Mouse (Mus musculus): Measurements from ENCODE around the gene Git2. TPM values are rescaled to one million over a fixed set of nuclear protein-coding genes. Genes with fewer than 3 reads are reported as not detected.

The Git2 gene
- polyA plus RNA-seq, 1 experiment from 2014 or later: 57.2 TPM

DNA sequence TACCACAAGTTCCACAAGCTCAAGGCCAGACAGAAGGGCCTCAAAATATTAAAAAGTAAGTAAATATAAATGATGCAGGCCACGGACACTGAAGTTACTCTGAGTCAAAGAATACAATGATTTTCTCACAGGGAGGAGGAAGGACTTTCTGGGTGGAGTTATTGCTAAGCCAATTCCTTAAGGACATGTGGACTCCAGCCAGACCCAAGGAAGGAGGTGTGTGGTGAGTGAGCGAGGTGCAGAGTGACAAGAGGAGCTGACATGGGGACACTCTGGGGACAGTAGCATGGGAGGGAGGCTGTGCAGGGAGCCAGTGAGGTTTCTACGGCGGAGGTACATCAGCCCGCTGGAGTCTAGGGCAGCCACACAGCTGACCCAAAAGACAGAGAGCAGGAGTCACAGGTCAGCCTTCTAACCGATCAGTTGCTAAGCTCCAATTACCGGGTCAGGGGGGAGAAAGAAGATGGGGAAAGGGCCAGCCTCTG lies 88.5 kb downstream of the Git2 start:
- ATAC-seq (ENCODE audit: low FRiP score, low read depth): no peak
- no peaks in the 10 kb centered on the region for H3K27me3 ChIP-seq (replicated peaks)
- H3K4me2 ChIP-seq (replicated peaks): no peak overlapping the region
- no peak overlapping the region for H3K9ac ChIP-seq
- H3K4me1 ChIP-seq: peaks cover 32% of the 10 kb centered on the region
- no peaks in the 10 kb centered on the region for H3K36me3 ChIP-seq
- no peak overlapping the region for H3K27ac ChIP-seq
- H3K9me3 ChIP-seq: no peaks in the 10 kb centered on the region
- no peak overlapping the region for H3K4me3 ChIP-seq
- WGBS: 66% methylated on average over 7 of the region's 7 CpGs

DNA sequence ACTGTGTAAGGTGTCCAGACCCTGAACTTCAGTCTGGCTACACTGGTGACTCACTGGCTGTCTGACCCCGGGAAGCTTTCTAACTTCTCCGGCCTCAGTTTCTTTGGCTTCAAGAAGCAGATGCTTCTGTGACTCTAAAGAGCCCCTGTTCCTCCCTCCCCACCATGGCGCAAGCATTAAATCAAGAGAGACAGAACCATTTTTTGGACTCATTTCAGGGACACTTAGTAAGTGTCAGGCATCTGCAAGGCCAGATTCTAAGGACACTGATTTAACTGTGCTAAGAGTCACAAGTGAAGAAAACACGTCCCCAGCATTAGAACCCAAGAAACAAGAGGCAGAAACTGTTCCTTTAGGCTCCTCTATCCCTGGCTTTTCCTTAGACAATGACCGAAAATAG lies 89.3 kb downstream of the Git2 start:
- Histone ChIP-seq H3K9ac (no peak overlapping the region), H3K4me2 (replicated peaks) (no peak overlapping the region), H3K9me3 (no peaks in the 10 kb centered on the region), H3K4me1 (peaks cover 28% of the 10 kb centered on the region), H3K36me3 (no peaks in the 10 kb centered on the region), H3K4me3 (no peak overlapping the region), H3K27me3 (replicated peaks) (no peaks in the 10 kb centered on the region), H3K27ac (no peak overlapping the region)
- ATAC-seq (ENCODE audit: low FRiP score, low read depth): no peak
- 93% methylated on average over 5 of the region's 5 CpGs for WGBS

DNA sequence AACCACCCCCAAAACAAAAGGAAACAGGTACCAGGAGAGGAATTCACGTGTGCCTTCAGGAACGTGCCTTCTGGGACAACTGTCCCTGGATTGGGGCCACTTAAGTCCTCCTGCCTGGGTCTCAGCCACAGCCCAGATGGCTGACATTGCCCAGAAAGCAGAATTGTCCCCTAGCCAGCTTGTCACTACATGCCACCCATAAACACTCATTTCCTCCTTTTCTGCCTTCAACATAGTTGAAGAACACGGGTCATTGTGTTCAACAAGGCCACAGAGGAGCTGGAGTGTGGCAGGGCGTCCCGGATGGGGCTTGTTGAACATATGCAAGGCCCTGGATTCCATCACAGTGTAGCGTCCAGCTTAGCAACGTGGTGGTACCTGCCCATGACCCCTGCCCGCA lies 93.6 kb downstream of the Git2 start:
- no peak overlapping the region for H3K4me2 ChIP-seq (replicated peaks)
- peaks cover 8% of the 10 kb centered on the region for H3K36me3 ChIP-seq
- peaks cover 24% of the 10 kb centered on the region for H3K4me1 ChIP-seq
- H3K27me3 ChIP-seq (replicated peaks): no peaks in the 10 kb centered on the region
- no peak overlapping the region for H3K27ac ChIP-seq
- H3K9ac ChIP-seq: no peak overlapping the region
- H3K9me3 ChIP-seq: no peaks in the 10 kb centered on the region
- no peak for ATAC-seq (ENCODE audit: low FRiP score, low read depth)
- H3K4me3 ChIP-seq: no peak overlapping the region
- WGBS: 81% methylated on average over 8 of the region's 8 CpGs

GRCm38 (mm10) chr5:114680676-114681285 lies 94.5 kb downstream of the Git2 start:
- Histone ChIP-seq H3K4me3 (no peak overlapping the region), H3K9me3 (no peaks in the 10 kb centered on the region), H3K27ac (no peak overlapping the region), H3K36me3 (peaks cover 17% of the 10 kb centered on the region), H3K9ac (no peak overlapping the region), H3K4me2 (replicated peaks) (no peak overlapping the region), H3K4me1 (peaks cover 24% of the 10 kb centered on the region), H3K27me3 (replicated peaks) (no peaks in the 10 kb centered on the region)
- 81% methylated on average over 19 of the region's 19 CpGs for WGBS
- no peak for ATAC-seq (ENCODE audit: low FRiP score, low read depth)

- Histone ChIP-seq H3K27me3 (replicated peaks) (no peaks in the 10 kb centered on the region), H3K4me1 (peaks cover 24% of the 10 kb centered on the region), H3K4me2 (replicated peaks) (no peak overlapping the region), H3K9ac (no peak overlapping the region), H3K36me3 (peaks cover 21% of the 10 kb centered on the region), H3K27ac (no peak overlapping the region), H3K9me3 (no peaks in the 10 kb centered on the region), H3K4me3 (no peak overlapping the region)
- ATAC-seq (ENCODE audit: low FRiP score, low read depth): no peak
- 54% methylated on average over 17 of the region's 17 CpGs for WGBS
Observed at GRCm38 (mm10) chr5:114679841-114680591, 95.3 kb downstream of the Git2 start.

Small RNAs within 50 kb of the gene (microRNA-seq; reads per million reads assigned to microRNA genes)
- gene Mir7028: not detected

Other genes with a start within 250 kb of the Git2 start
- gene Fam222a, start 207.5 kb downstream of the Git2 start, polyA plus RNA-seq (2016; fragmentation: Nextera tagmentation; extraction: Ambion mirVana): 7.2 and 8.0 TPM in 2 replicates
- gene Trpv4, start 117.1 kb downstream of the Git2 start, polyA plus RNA-seq (2016; fragmentation: Nextera tagmentation; extraction: Ambion mirVana): 0.95 and 1.1 TPM in 2 replicates
- gene Gltp, start 84.5 kb downstream of the Git2 start, polyA plus RNA-seq (2016; fragmentation: Nextera tagmentation; extraction: Ambion mirVana): 58.6 and 61.0 TPM in 2 replicates
- gene Tchp, start 67.8 kb downstream of the Git2 start, polyA plus RNA-seq (2016; fragmentation: Nextera tagmentation; extraction: Ambion mirVana): 20.4 and 23.4 TPM in 2 replicates
- gene Ankrd13a, start 840 bp downstream of the Git2 start, polyA plus RNA-seq (2016; fragmentation: Nextera tagmentation; extraction: Ambion mirVana): 76.4 and 89.3 TPM in 2 replicates
- 190 and 192 TPM in 2 replicates for gene 1500011B03Rik, start 48.0 kb upstream of the Git2 start, polyA plus RNA-seq (2016; fragmentation: Nextera tagmentation; extraction: Ambion mirVana)
- not detected in 2 replicates for gene 4930519G04Rik, start 78.1 kb upstream of the Git2 start, polyA plus RNA-seq (2016; fragmentation: Nextera tagmentation; extraction: Ambion mirVana)
- 0.45 and 0.71 TPM in 2 replicates for gene Gm9936, start 83.2 kb upstream of the Git2 start, polyA plus RNA-seq (2016; fragmentation: Nextera tagmentation; extraction: Ambion mirVana)
- 1.3 and 2.5 TPM in 2 replicates for gene Oasl2, start 121.4 kb upstream of the Git2 start, polyA plus RNA-seq (2016; fragmentation: Nextera tagmentation; extraction: Ambion mirVana)
- 0.38 and 0.61 TPM in 2 replicates for gene Oasl1, start 147.7 kb upstream of the Git2 start, polyA plus RNA-seq (2016; fragmentation: Nextera tagmentation; extraction: Ambion mirVana)
- gene 2210016L21Rik, start 166.6 kb upstream of the Git2 start, polyA plus RNA-seq (2016; fragmentation: Nextera tagmentation; extraction: Ambion mirVana): 66.7 and 70.0 TPM in 2 replicates
- gene Hnf1a, start 195.6 kb upstream of the Git2 start, polyA plus RNA-seq (2016; fragmentation: Nextera tagmentation; extraction: Ambion mirVana): 0.05 TPM in 1 of 2 replicates, not detected in the other
- gene Sppl3, start 235.6 kb upstream of the Git2 start, polyA plus RNA-seq (2016; fragmentation: Nextera tagmentation; extraction: Ambion mirVana): 43.5 and 46.7 TPM in 2 replicates